Mouse (Mus musculus): ENCODE data around the gene Bfar. TPM values are rescaled to one million over a fixed set of nuclear protein-coding genes. Genes with fewer than 3 reads are reported as not detected.

Bfar gene
- polyA plus RNA-seq, 1 experiment from 2014 or later = 44.9 TPM

DNA sequence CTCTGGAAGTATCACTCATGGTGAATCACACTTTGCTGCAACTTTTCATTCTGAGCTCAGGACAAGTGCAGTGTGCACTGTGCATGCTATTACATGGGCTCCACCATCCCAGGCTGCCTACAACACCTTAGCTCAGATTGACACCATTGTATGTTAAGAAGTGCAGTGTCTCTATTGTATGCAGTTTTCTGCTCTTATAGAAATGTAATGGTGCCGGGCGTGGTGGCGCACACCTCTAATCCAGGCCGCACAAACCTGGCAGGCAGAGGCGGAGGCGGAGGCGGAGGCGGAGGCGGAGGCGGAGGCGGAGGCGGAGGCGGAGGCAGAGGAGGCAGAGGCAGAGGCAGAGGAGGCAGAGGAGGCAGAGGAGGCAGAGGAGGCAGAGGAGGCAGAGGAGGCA is 79.0 kb downstream of the Bfar start:
- no peak overlapping the region for H3K27ac ChIP-seq
- H3K36me3 ChIP-seq = no peaks in the 10 kb centered on the region
- H3K4me3 ChIP-seq = no peak overlapping the region
- H3K4me1 ChIP-seq = 0 out of 2 replicates have a peak, but pooled peaks cover 5% of the 10 kb centered on the region
- H3K9ac ChIP-seq = no peak overlapping the region
- no peaks in the 10 kb centered on the region for H3K9me3 ChIP-seq
- no peak for ATAC-seq (ENCODE audit: low FRiP score, low read depth)
- no peaks in the 10 kb centered on the region for H3K27me3 ChIP-seq (replicated peaks)
- H3K4me2 ChIP-seq (replicated peaks) = no peak overlapping the region
- WGBS = 95% methylated on average over 13 of the region's 13 CpGs

Other genes with a start within 250 kb of the Bfar start
- gene Parn, start 3.7 kb upstream of the Bfar start, polyA plus RNA-seq (2016; fragmentation: Nextera tagmentation; extraction: Ambion mirVana) = 37.8 and 41.9 TPM in 2 replicates
- 8.2 and 9.0 TPM in 2 replicates for gene 3110001I22Rik, start 71 bp downstream of the Bfar start, polyA plus RNA-seq (2016; fragmentation: Nextera tagmentation; extraction: Ambion mirVana)
- gene Pla2g10, start 59.1 kb downstream of the Bfar start, polyA plus RNA-seq (2016; fragmentation: Nextera tagmentation; extraction: Ambion mirVana) = 0.27 TPM in 1 of 2 replicates, not detected in the other
- gene Rrn3, start 108.8 kb downstream of the Bfar start, polyA plus RNA-seq (2016; fragmentation: Nextera tagmentation; extraction: Ambion mirVana) = 139 and 140 TPM in 2 replicates
- gene Ntan1, start 147.0 kb downstream of the Bfar start, polyA plus RNA-seq (2016; fragmentation: Nextera tagmentation; extraction: Ambion mirVana) = 176 and 190 TPM in 2 replicates
- 74.3 and 75.5 TPM in 2 replicates for gene Pdxdc1, start 231.3 kb downstream of the Bfar start, polyA plus RNA-seq (2016; fragmentation: Nextera tagmentation; extraction: Ambion mirVana)
- gene Mpv17l, start 231.3 kb downstream of the Bfar start, polyA plus RNA-seq (2016; fragmentation: Nextera tagmentation; extraction: Ambion mirVana) = 7.7 and 7.8 TPM in 2 replicates